Mouse (Mus musculus) limb, embryonic 15.5 days (tissue): ENCODE data around the gene Spint2. TPM values are rescaled to one million over a fixed set of nuclear protein-coding genes. Genes with fewer than 3 reads are reported as not detected.
"Not testable (repeated sequence)": the region's sequence is repeated elsewhere in the genome, so short reads cannot be mapped to it uniquely, and the experiment has no call there.

Source experiments
- ATAC-seq: fragments of 200-750 bp; cut with Nextera tagmentation; 2 replicates; pipeline ENCODE4 v1.8.0; 2017; ENCODE audit warnings: low read depth, moderate TSS enrichment; ENCODE audit not compliant: insufficient number of reproducible peaks, low FRiP score, low TSS enrichment
- H3K27ac ChIP-seq: fragments of 300-500 bp; sonication (generic); 2 replicates; pipeline ENCODE4 v1.5.1; 2015; ENCODE audit warnings: moderate library complexity, mild to moderate bottlenecking, inconsistent platforms
- H3K27me3 ChIP-seq: fragments of 300-500 bp; sonication (generic); 2 replicates; pipeline ENCODE4 v1.6.1; 2015; ENCODE audit warnings: inconsistent platforms
- H3K36me3 ChIP-seq: fragments of 300-500 bp; sonication (generic); 2 replicates; pipeline ENCODE4 v1.6.1; 2015; ENCODE audit warnings: inconsistent platforms
- H3K4me1 ChIP-seq: fragments of 300-500 bp; sonication (generic); 2 replicates; pipeline ENCODE4 v1.6.1; 2015; ENCODE audit warnings: inconsistent platforms
- H3K4me2 ChIP-seq: fragments of 300-500 bp; sonication (generic); 2 replicates; pipeline ENCODE4 v1.6.1; 2015; ENCODE audit warnings: mild to moderate bottlenecking, inconsistent platforms
- H3K4me3 ChIP-seq: fragments of 300-500 bp; sonication (generic); 2 replicates; pipeline ENCODE4 v1.5.1; 2015; ENCODE audit warnings: mild to moderate bottlenecking, inconsistent platforms
- H3K9ac ChIP-seq: fragments of 300-500 bp; sonication (generic); 2 replicates; pipeline ENCODE4 v1.6.1; 2015; ENCODE audit warnings: inconsistent platforms
- H3K9me3 ChIP-seq: fragments of 300-500 bp; sonication (generic); 2 replicates; pipeline ENCODE4 v1.6.1; 2016; ENCODE audit warnings: inconsistent platforms
- WGBS: fragments of 180-500 bp; shearing (Covaris S2); methylation state at CpG from one replicate; pipeline ENCODE4 v1.1.7; 2015; 5-methylcytosine and 5-hydroxymethylcytosine counted together
- polyA plus RNA-seq: library from polyadenylated mRNA; unstranded; fragments of >200 nt; fragmentation: Nextera tagmentation; extraction: Ambion mirVana; gene quantifications from 2 replicates; pipeline ENCODE4 v1.2.1, GENCODE M21; 2015

Gene Spint2
- polyA plus RNA-seq, 1 experiment from 2014 or later = 194 TPM

GRCm38 (mm10) chr7:29230560-29230959, 51.2 kb downstream of the Spint2 start:
- Histone ChIP-seq H3K4me1 (peaks cover 22% of the 10 kb centered on the region), H3K4me3 (no peak overlapping the region), H3K9me3 (no peaks in the 10 kb centered on the region), H3K4me2 (no peak overlapping the region), H3K27me3 (peaks cover 14% of the 10 kb centered on the region), H3K27ac (no peak overlapping the region), H3K36me3 (peaks cover 1% of the 10 kb centered on the region; the same call in 1 of the 2 replicates), H3K9ac (no peak overlapping the region)
- 69% methylated on average over 3 of the region's 3 CpGs for WGBS
- no peak for ATAC-seq

- Histone ChIP-seq H3K9me3 (no peaks in the 10 kb centered on the region), H3K27me3 (peaks cover 14% of the 10 kb centered on the region), H3K4me3 (no peak overlapping the region), H3K4me1 (peaks cover 27% of the 10 kb centered on the region), H3K9ac (no peak overlapping the region), H3K27ac (no peak overlapping the region), H3K4me2 (no peak overlapping the region), H3K36me3 (peaks cover 19% of the 10 kb centered on the region)
- ATAC-seq = no peak
- WGBS = 69% methylated on average over 4 of the region's 4 CpGs
Observed at GRCm38 (mm10) chr7:29228202-29228601, 53.5 kb downstream of the Spint2 start.

- H3K27ac ChIP-seq = no peak overlapping the region
- ATAC-seq = no peak
- H3K4me2 ChIP-seq = no peak overlapping the region
- H3K9ac ChIP-seq = no peak overlapping the region
- peaks cover 23% of the 10 kb centered on the region for H3K36me3 ChIP-seq
- WGBS = 76% methylated on average over 13 of the region's 13 CpGs
- H3K27me3 ChIP-seq = no peaks in the 10 kb centered on the region
- no peak overlapping the region for H3K4me3 ChIP-seq
- no peaks in the 10 kb centered on the region for H3K9me3 ChIP-seq
- H3K4me1 ChIP-seq = peaks cover 13% of the 10 kb centered on the region
Observed at GRCm38 (mm10) chr7:29225520-29225919, 56.2 kb downstream of the Spint2 start.

DNA sequence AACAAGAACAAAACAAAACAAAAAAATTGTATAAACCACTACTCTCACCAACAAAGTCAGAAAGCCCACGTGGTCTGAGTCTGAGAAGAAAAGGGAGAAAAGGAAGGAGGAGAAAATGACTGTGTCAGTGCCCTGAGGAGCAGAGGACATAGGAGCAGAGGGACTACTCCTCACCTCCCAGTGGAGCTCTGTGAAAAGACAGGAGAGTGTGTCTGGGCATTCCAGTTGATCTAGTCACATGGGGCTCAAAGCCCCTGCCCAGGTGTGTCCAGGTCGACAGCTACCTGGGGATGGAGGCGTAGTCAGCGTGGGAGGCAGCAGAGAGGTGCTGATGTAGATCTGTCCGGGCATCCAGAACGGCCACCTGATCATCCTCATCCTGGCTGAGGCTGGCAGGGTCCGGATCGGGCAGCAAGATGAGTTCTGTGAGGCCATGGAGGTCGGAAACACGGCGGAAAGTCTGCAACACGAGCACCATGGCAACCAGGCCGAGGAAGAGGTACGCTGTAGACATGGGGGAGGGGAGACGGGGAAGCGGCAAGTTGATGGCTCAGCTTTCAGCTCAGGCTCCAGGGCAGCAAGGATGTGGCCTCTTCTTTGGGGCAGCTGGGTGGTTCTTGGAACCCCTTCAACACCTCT, 56.8 kb downstream of the Spint2 start:
- WGBS = 18% methylated on average over 16 of the region's 16 CpGs
- Histone ChIP-seq H3K4me3 (no peak overlapping the region), H3K9ac (no peak overlapping the region), H3K9me3 (no peaks in the 10 kb centered on the region), H3K36me3 (peaks cover 23% of the 10 kb centered on the region), H3K27me3 (no peaks in the 10 kb centered on the region), H3K27ac (no peak overlapping the region), H3K4me2 (no peak overlapping the region), H3K4me1 (peaks cover 13% of the 10 kb centered on the region)
- ATAC-seq = no peak

GRCm38 (mm10) chr7:29214846-29215245, 66.9 kb downstream of the Spint2 start:
- H3K9me3 ChIP-seq = no peaks in the 10 kb centered on the region

GRCm38 (mm10) chr7:29214236-29214635, 67.5 kb downstream of the Spint2 start:
- 74% methylated on average over 2 of the region's 2 CpGs for WGBS
- Histone ChIP-seq H3K4me1 (peaks cover 18% of the 10 kb centered on the region), H3K36me3 (no peaks in the 10 kb centered on the region), H3K4me3 (no peak overlapping the region), H3K27me3 (no peaks in the 10 kb centered on the region), H3K9ac (no peak overlapping the region), H3K9me3 (no peaks in the 10 kb centered on the region), H3K4me2 (peak overlapping the region; percentile 41; the same call in 1 of the 2 replicates), H3K27ac (no peak overlapping the region)
- no peak for ATAC-seq

More at GRCm38 (mm10) chr7:29214846-29215245, 66.9 kb downstream of the Spint2 start:
- H3K27ac ChIP-seq = no peak overlapping the region
- H3K4me1 ChIP-seq = peaks cover 18% of the 10 kb centered on the region
- no peak for ATAC-seq
- H3K9ac ChIP-seq = no peak overlapping the region
- WGBS = 45% methylated on average over 15 of the region's 15 CpGs
- H3K36me3 ChIP-seq = peaks cover 6% of the 10 kb centered on the region; the same call in 1 of the 2 replicates
- H3K4me2 ChIP-seq = no peak overlapping the region
- no peaks in the 10 kb centered on the region for H3K27me3 ChIP-seq
- no peak overlapping the region for H3K4me3 ChIP-seq

- no peaks in the 10 kb centered on the region for H3K9me3 ChIP-seq
- no peaks in the 10 kb centered on the region for H3K36me3 ChIP-seq
- no peaks in the 10 kb centered on the region for H3K27me3 ChIP-seq
- peaks cover 18% of the 10 kb centered on the region for H3K4me1 ChIP-seq
- peak within 1 kb of the TSS; percentile 41 for H3K4me2 ChIP-seq
- ATAC-seq = peak; percentile 48; the same call in 1 of the 2 replicates
- H3K27ac ChIP-seq = no peak within 1 kb of the TSS
- no peak within 1 kb of the TSS for H3K9ac ChIP-seq
- 5% methylated on average over 20 of the region's 20 CpGs for WGBS
- H3K4me3 ChIP-seq = peak within 1 kb of the TSS; percentile 16
Observed at GRCm38 (mm10) chr7:29213675-29214082, 68.0 kb downstream of the Spint2 start, which contains the start of gene Catsperg1. TSS of gene Catsperg1 (minus strand) at chr7:29214035.

GRCm38 (mm10) chr7:29212775-29213560, 68.7 kb downstream of the Spint2 start:
- not testable (repeated sequence) for H3K27ac ChIP-seq, H3K9me3 ChIP-seq, ATAC-seq, H3K27me3 ChIP-seq, H3K36me3 ChIP-seq, H3K9ac ChIP-seq
- Histone ChIP-seq H3K4me3 (0 out of 2 replicates have a peak overlapping the region, but pooled peaks have one; percentile 16), H3K4me1 (peaks cover 18% of the 10 kb centered on the region), H3K4me2 (peak overlapping the region; percentile 41)
- WGBS = 23% methylated on average over 40 of the region's 40 CpGs

DNA sequence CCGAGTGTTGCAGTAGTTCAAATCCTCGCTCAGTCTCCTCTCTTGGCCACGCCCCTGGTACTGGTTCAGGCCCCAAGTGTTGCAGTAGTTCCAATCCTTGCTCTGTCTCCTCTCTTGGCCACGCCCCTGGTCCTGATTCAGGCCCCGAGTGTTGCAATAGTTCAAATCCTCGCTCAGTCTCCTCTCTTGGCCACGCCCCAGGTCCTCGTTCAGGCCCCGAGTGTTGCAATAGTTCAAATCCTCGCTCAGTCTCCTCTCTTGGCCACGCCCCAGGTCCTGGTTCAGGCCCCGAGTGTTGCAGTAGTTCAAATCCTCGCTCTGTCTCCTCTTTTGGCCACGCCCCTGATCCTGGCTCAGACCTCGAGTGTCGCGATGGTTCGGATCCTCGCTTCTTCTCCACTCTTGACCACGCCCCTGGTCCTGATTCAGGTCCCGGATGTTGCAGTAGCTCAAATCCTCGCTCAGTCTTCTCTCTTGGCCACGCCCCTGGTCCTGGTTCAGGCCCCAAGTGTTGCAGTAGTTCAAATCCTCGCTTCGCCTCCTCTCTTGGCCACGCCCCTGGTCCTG, 69.4 kb downstream of the Spint2 start:
- Histone ChIP-seq H3K4me1 (peaks cover 18% of the 10 kb centered on the region), H3K9me3 (no peaks in the 10 kb centered on the region), H3K9ac (no peak overlapping the region), H3K27me3 (no peaks in the 10 kb centered on the region), H3K27ac (peak overlapping the region; percentile 83; the same call in 1 of the 2 replicates), H3K4me2 (peak overlapping the region; percentile 57), H3K4me3 (peak overlapping the region; percentile 43), H3K36me3 (no peaks in the 10 kb centered on the region)
- ATAC-seq = no peak
- 22% methylated on average over 26 of the region's 26 CpGs for WGBS

DNA sequence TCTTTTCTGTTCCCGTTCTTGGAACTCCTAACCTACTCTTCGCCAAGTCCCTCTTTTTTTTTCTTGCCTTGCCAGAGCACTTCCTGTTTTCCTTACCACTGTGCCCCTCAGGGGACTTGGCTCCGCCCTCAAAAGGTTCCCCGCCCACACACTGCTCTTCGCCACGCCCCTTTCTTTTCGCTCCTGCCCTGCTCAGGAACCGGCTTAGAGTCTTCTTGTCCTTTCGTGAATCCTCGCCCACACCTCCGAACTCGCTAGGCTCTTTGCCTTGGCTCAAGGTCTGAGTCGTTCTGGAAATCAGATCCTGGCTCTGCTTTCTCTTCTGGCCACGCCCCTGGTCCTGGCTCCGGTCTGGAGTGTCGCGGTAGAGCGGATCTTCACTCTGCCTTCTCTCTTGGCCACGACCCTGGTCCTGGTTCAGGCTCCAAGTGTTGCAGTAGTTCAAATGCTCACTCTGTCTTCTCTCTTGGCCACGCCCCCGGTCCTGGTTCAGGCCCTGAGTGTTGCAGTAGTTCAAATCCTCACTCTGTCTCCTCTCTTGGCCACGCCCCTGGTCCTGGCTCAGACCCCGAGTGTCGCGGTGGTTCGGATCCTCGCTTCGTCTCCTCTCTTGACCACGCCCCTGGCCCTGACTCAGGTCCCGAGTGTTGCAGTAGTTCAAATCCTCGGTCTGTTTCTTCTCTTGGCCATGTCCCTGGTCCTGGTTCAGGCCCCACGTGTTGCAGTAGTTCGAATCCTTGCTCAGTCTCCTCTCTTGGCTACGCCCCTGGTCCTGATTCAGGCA, 70.1 kb downstream of the Spint2 start:
- Histone ChIP-seq H3K36me3 (no peaks in the 10 kb centered on the region), H3K4me3 (peak overlapping the region; percentile 43), H3K4me2 (peak overlapping the region; percentile 57), H3K9me3 (no peaks in the 10 kb centered on the region), H3K27ac (peak overlapping the region; percentile 83), H3K4me1 (peaks cover 18% of the 10 kb centered on the region), H3K9ac (no peak overlapping the region), H3K27me3 (no peaks in the 10 kb centered on the region)
- ATAC-seq = peak; percentile 83
- 6% methylated on average over 34 of the region's 34 CpGs for WGBS

DNA sequence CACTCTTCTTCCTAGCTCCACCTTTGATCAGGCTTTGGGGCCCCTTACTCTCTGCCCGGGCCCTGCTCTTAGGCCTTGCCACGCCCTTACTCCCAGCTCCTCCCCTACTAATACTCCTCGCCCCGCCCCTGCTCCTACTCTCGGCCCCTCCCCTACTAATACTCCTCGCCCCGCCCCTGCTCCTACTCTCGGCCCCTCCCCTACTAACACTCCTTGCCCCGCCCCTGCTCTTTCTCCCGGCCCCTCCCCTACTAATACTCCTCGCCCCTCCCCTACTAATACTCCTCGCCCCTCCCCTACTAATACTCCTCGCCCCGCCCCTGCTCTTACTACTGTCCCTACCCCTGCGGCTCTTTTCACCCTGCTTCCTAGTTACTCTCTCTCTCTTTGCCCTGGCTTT, 70.7 kb downstream of the Spint2 start:
- not testable (repeated sequence) for H3K9ac ChIP-seq, H3K9me3 ChIP-seq, H3K27me3 ChIP-seq, H3K36me3 ChIP-seq
- peak overlapping the region; percentile 43 for H3K4me3 ChIP-seq
- peaks cover 18% of the 10 kb centered on the region for H3K4me1 ChIP-seq
- peak; percentile 53 for ATAC-seq
- 28% methylated on average over 13 of the region's 15 CpGs for WGBS
- H3K4me2 ChIP-seq = peak overlapping the region; percentile 57
- H3K27ac ChIP-seq = peak overlapping the region; percentile 83
